Mouse (Mus musculus): Measurements from ENCODE around the gene Gm49369. TPM values are rescaled to one million over a fixed set of nuclear protein-coding genes. Genes with fewer than 3 reads are reported as not detected.

Gene Gm49369
- polyA plus RNA-seq, 1 experiment from 2014 or later, result not detected

DNA sequence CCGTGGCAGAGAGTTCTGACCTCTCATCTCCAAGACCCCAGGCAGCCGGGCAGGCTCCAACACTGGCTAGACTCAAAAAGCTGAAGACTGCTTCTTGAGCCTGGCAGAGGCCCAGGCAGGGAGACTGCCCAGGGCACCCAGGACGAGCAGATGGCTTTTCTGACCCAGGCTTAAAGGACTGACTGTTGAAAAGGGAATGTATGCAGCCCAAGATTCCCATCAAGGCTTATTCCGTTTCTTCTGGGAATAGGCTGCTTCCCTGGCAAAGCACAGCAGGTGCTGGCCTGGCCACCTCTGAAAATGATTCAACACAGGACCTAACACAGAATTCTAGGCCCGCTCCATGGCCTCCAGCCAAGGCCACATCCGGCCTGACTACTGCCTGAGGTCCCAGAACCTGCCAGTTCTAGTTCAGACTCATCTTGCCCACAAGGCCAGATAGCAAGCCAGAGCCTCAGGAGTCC lies 7.2 kb downstream of the Gm49369 start:
- Histone ChIP-seq H3K9me3 (ENCODE audit: control insufficient read depth) (no peaks in the 10 kb centered on the region), H3K4me1 (replicated peaks; ENCODE audit: control insufficient read depth, insufficient read depth, low read length) (no peaks in the 10 kb centered on the region), H3K4me2 (replicated peaks; ENCODE audit: low read depth) (no peak overlapping the region), H3K27me3 (replicated peaks; ENCODE audit: control insufficient read depth, insufficient read depth, low read length) (peaks cover 29% of the 10 kb centered on the region), H3K4me3 (ENCODE audit: low read depth, low read length) (no peak overlapping the region), H3K36me3 (ENCODE audit: control insufficient read depth, insufficient read depth) (peaks cover 47% of the 10 kb centered on the region), H3K27ac (ENCODE audit: low read depth, low read length) (no peak overlapping the region), H3K9ac (ENCODE audit: low read depth, low read length) (no peak overlapping the region)
- 81% methylated on average over 6 of the region's 6 CpGs for WGBS
- TF ChIP-seq CTCF (IDR thresholded peaks at IDR 0.05; ENCODE audit: low read depth), result no peak
- no peak for ATAC-seq

- no peak for TF ChIP-seq CTCF (IDR thresholded peaks at IDR 0.05; ENCODE audit: low read depth)
- H3K36me3 ChIP-seq (ENCODE audit: control insufficient read depth, insufficient read depth), result peaks cover 40% of the 10 kb centered on the region
- H3K4me3 ChIP-seq (ENCODE audit: low read depth, low read length), result no peak overlapping the region
- H3K9ac ChIP-seq (ENCODE audit: low read depth, low read length), result no peak overlapping the region
- no peak overlapping the region for H3K27ac ChIP-seq (ENCODE audit: low read depth, low read length)
- peaks cover 29% of the 10 kb centered on the region for H3K27me3 ChIP-seq (replicated peaks; ENCODE audit: control insufficient read depth, insufficient read depth, low read length)
- H3K4me2 ChIP-seq (replicated peaks; ENCODE audit: low read depth), result no peak overlapping the region
- 88% methylated on average over 5 of the region's 5 CpGs for WGBS
- no peaks in the 10 kb centered on the region for H3K4me1 ChIP-seq (replicated peaks; ENCODE audit: control insufficient read depth, insufficient read depth, low read length)
- ATAC-seq, result no peak
- H3K9me3 ChIP-seq (ENCODE audit: control insufficient read depth), result no peaks in the 10 kb centered on the region
Observed at GRCm38 (mm10) chr7:142374413-142375015, 8.0 kb downstream of the Gm49369 start.

DNA sequence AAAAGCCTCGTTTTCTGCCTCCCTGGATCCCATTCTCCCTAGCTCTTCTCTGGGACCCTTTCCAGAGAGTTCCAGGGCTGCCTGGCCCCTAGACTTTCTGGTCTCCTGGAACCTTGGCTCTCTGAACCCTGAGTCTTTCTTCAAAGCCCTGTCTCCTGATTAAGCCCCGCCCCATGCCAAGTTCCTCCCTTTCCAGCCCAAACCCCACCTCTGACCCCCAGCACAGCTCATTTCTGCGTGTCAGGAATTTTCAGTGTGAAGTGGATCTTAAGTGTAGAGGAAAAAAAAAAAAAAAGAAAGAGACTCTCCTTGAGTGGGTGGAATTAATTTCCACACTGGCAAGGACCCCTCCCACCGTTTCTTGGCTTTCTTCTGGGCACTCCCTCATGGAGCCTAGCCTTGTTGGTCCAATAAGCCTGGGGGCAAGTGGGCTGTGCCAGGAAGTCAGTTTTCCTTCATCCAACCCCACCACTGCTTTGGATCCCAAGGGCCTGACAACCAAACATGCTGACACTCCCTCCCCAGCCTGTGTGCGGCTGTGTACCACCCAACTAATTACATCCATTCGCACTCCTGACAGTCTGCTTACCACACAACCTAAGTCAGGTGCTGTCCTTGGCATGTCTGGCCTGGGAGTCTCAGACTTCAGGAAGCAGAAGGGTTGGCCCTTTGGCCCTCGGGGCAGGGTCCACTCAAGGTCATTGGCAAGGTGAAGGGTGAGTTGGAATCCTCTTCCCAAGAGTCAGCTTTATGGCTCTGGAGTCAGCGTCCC lies 8.6 kb downstream of the Gm49369 start, which contains the start of gene Ifitm10:
Gene Ifitm10, minus strand, starts transcription at position 113 of the 772 bp plus-strand sequence.
- Histone ChIP-seq H3K4me3 (ENCODE audit: low read depth, low read length) (no peak within 1 kb of the TSS), H3K36me3 (ENCODE audit: control insufficient read depth, insufficient read depth) (peaks cover 33% of the 10 kb centered on the region), H3K27ac (ENCODE audit: low read depth, low read length) (no peak within 1 kb of the TSS), H3K27me3 (replicated peaks; ENCODE audit: control insufficient read depth, insufficient read depth, low read length) (peaks cover 29% of the 10 kb centered on the region), H3K4me2 (replicated peaks; ENCODE audit: low read depth) (no peak within 1 kb of the TSS), H3K9me3 (ENCODE audit: control insufficient read depth) (no peaks in the 10 kb centered on the region), H3K4me1 (replicated peaks; ENCODE audit: control insufficient read depth, insufficient read depth, low read length) (no peaks in the 10 kb centered on the region), H3K9ac (ENCODE audit: low read depth, low read length) (no peak within 1 kb of the TSS)
- 64% methylated on average over 8 of the region's 8 CpGs for WGBS
- no peak for TF ChIP-seq CTCF (IDR thresholded peaks at IDR 0.05; ENCODE audit: low read depth)
- no peak for ATAC-seq

GRCm38 (mm10) chr7:142373039-142373438 lies 9.4 kb downstream of the Gm49369 start:
- H3K4me2 ChIP-seq (replicated peaks; ENCODE audit: low read depth), result no peak overlapping the region

GRCm38 (mm10) chr7:142371768-142372661 lies 10.5 kb downstream of the Gm49369 start:
- Histone ChIP-seq H3K27me3 (replicated peaks; ENCODE audit: control insufficient read depth, insufficient read depth, low read length) (peaks cover 29% of the 10 kb centered on the region), H3K4me2 (replicated peaks; ENCODE audit: low read depth) (peak overlapping the region; percentile 63), H3K4me1 (replicated peaks; ENCODE audit: control insufficient read depth, insufficient read depth, low read length) (no peaks in the 10 kb centered on the region), H3K4me3 (ENCODE audit: low read depth, low read length) (peak overlapping the region; percentile 35), H3K36me3 (ENCODE audit: control insufficient read depth, insufficient read depth) (peaks cover 15% of the 10 kb centered on the region; the same call in 1 of the 2 replicates), H3K27ac (ENCODE audit: low read depth, low read length) (no peak overlapping the region), H3K9me3 (ENCODE audit: control insufficient read depth) (no peaks in the 10 kb centered on the region), H3K9ac (ENCODE audit: low read depth, low read length) (no peak overlapping the region)
- ATAC-seq, result no peak
- WGBS, result 2% methylated on average over 54 of the region's 64 CpGs
- no peak for TF ChIP-seq CTCF (IDR thresholded peaks at IDR 0.05; ENCODE audit: low read depth)

More at GRCm38 (mm10) chr7:142373039-142373438, 9.4 kb downstream of the Gm49369 start:
- no peaks in the 10 kb centered on the region for H3K4me1 ChIP-seq (replicated peaks; ENCODE audit: control insufficient read depth, insufficient read depth, low read length)
- ATAC-seq, result no peak
- H3K4me3 ChIP-seq (ENCODE audit: low read depth, low read length), result no peak overlapping the region
- 78% methylated on average over 5 of the region's 5 CpGs for whole genome bisulfite sequencing
- peaks cover 29% of the 10 kb centered on the region for H3K27me3 ChIP-seq (replicated peaks; ENCODE audit: control insufficient read depth, insufficient read depth, low read length)
- H3K27ac ChIP-seq (ENCODE audit: low read depth, low read length), result no peak overlapping the region
- peaks cover 26% of the 10 kb centered on the region; the same call in 1 of the 2 replicates for H3K36me3 ChIP-seq (ENCODE audit: control insufficient read depth, insufficient read depth)
- TF ChIP-seq CTCF (IDR thresholded peaks at IDR 0.05; ENCODE audit: low read depth), result no peak
- no peak overlapping the region for H3K9ac ChIP-seq (ENCODE audit: low read depth, low read length)
- H3K9me3 ChIP-seq (ENCODE audit: control insufficient read depth), result no peaks in the 10 kb centered on the region
